Mouse (Mus musculus) CD4-positive, CD25-positive, alpha-beta regulatory T cell, adult 4 months (primary cell): ENCODE measurements around the gene Sec16b. TPM values are rescaled to one million over a fixed set of nuclear protein-coding genes. Genes with fewer than 3 reads are reported as not detected.
A peak's percentile ranks its signal among the peaks of the same experiment; 100 is the strongest.

Source experiments
- ATAC-seq: one replicate; pipeline ENCODE4 v1.8.0; 2017
- polyA plus RNA-seq, 2 experiments: library from polyadenylated mRNA; unstranded; fragments of 100-300 nt; shearing (Covaris generic); gene quantifications; one replicate each; pipeline ENCODE4 v1.2.1; 2017

Gene Sec16b
- polyA plus RNA-seq, result 1 to 10 TPM; 1.2 to 1.6 TPM

GRCm38 (mm10) chr1:157506522-157506921 lies at the start of gene Sec16b:
TSS of gene Sec16b (plus strand) at chr1:157506728.
- ATAC-seq, result no peak

GRCm38 (mm10) chr1:157457789-157458188 lies 48.7 kb upstream of the Sec16b start:
- peak; percentile 20 for ATAC-seq

- ATAC-seq, result peak; percentile 83
These were observed 47.9 kb upstream of the Sec16b start, which contains the start of gene Cryzl2 for GRCm38 (mm10) chr1:157458421-157459208. TSS of gene Cryzl2 (plus strand) at chr1:157458577.

- ATAC-seq, result no peak
These were observed 46.6 kb upstream of the Sec16b start for GRCm38 (mm10) chr1:157459904-157460303.

- no peak for ATAC-seq
These were observed 45.3 kb upstream of the Sec16b start for GRCm38 (mm10) chr1:157461276-157461675.

DNA sequence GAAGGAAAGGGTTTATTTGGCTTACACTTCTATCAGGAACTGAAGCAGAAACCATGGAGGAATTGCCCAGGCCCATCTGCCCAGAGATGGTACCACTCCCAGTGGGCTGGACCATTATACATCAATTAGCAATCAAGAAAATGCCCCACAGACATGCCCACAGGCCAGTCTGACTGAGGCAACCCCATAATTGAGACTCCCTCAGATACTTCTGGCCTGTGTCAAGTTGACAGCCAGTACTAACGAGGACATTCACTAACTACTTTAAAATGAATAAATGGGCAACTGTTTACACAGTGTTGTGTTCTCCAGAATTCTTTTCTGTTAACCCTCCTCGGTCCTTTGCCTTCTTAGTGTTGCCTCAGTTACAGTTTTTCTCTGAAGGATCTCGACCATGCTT lies 44.2 kb upstream of the Sec16b start:
- no peak for ATAC-seq

- ATAC-seq, result no peak
These were observed 41.3 kb upstream of the Sec16b start for GRCm38 (mm10) chr1:157465194-157465593.

DNA sequence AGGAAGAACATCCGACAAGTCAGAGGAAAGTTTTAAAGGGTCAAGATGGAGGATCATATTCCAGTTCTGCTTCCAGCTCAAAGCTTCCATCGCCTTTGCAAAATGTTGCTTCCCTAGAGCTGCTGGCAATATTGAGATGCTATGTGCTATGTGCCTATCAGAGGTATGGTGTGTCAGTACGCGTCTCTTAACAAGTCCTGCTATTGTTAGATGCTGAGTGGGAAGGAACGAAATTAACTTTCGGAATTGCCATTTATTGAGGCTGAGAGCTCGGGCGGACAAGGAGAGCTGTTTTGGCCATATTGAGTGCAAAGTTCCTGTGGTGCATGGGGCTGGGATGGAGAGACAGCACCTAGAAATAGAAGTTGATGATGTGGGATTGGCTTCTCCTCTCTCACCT lies 38.7 kb upstream of the Sec16b start:
- no peak for ATAC-seq

DNA sequence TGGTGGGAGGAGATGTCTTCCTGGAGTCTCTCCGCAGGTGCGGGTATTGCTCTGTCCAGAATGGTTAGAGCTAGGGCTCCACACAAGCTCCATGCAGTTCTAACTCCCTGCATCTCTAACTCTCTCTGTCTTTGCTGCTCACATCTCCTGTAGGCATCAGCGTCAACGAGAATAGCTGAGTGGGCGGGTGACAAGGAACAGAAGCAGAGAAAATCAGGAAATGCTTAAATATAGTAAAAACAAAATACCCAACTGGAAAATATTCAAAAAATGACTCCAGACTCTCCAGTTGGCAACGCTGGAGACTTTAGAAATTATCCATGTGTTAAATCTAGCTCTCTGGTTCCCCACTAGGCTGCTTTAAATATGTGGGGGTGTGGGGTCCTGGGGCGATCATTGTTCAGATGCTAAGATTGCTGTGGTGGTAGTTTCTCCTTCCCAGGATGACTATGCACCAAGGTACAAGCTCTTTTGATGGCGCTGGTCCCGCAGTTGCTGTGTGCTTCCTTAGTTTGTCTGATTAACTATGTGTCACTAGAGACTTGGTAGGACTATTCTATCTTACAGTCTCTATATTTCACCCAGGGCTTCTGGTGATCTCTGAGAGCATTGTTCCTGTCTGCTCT lies 35.7 kb upstream of the Sec16b start:
- no peak for ATAC-seq

DNA sequence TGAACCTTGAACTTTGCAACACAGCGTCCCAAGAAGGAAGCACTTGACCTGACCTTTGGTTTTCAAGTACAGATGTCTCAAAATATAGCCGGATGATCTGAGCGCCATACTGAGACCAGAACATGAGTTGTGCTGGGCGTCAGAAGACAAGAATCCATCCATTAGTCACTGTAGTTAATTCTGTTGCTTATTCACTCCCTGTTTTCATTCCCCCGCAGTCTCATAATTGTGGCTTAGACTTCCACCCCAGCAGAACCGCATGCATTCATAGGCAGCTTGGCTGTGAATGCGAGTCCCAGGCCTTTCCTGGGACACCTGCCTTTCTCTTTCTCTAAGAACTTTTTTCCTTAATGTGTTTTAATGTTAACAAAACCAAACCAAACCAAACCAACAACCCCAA lies 33.8 kb upstream of the Sec16b start:
- no peak for ATAC-seq

GRCm38 (mm10) chr1:157474865-157475264 lies 31.7 kb upstream of the Sec16b start:
- ATAC-seq, result no peak

DNA sequence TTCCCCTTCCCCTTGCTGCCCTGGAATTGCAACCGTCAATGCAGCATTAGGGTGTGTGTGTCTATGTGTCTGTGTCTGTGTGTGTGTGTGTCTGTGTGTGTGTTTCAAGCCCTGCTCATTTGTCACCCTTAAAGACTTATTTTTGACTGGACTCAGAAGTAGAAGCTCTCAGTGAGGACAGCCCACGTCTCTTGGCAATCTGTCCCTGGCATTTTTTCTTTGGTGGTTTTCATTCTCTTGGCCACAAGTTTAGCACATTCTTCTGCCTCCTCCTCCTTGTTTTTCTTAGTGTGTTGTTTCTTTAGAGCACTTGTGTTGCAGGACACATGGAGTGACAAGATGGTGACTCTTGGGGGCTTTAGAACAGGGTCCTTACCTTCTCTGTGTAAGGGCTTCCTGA lies 30.3 kb upstream of the Sec16b start:
- no peak for ATAC-seq

GRCm38 (mm10) chr1:157480090-157480489 lies 26.4 kb upstream of the Sec16b start:
- no peak for ATAC-seq

- ATAC-seq, result no peak
These were observed 25.6 kb upstream of the Sec16b start for GRCm38 (mm10) chr1:157480901-157481300.

DNA sequence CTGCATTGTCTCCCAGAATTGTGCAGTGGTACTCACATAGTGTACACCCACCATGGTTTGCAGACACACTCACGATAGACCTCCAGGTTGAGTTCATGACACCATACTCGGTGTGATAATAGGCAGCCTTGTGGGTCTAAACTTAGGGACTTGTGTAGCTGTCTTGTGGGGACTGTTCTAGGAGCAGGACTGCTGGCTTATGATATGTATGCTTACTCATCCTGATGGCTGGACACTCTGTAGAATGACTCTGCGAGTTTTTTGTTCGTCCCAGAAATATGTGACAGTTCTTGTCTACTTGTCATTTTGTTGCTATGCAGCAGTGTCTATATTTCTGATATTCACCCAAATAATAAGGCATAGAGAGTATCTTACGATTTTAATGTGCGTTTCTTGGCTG lies 24.9 kb upstream of the Sec16b start:
- no peak for ATAC-seq

DNA sequence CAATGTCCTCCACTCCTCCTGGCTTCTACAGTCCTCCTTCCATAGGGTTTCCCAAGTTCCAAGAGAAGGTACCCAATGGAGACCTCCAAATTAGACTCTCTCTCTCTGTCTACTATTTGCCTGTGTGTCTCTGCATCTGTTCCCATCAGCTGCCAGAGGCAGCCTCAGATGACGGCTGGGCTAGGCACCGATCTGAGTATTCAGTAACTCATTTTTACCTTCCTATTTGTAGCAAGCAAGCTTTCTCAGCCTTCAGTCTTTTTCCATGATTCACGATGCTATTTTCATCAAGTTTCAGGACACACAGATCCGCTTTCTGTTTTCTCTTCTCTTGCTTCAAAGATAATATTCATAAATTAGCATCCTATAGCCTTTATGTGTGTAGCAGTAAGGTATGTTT lies 22.4 kb upstream of the Sec16b start:
- ATAC-seq, result no peak

GRCm38 (mm10) chr1:157500657-157501056 lies 5.9 kb upstream of the Sec16b start:
- ATAC-seq, result no peak

DNA sequence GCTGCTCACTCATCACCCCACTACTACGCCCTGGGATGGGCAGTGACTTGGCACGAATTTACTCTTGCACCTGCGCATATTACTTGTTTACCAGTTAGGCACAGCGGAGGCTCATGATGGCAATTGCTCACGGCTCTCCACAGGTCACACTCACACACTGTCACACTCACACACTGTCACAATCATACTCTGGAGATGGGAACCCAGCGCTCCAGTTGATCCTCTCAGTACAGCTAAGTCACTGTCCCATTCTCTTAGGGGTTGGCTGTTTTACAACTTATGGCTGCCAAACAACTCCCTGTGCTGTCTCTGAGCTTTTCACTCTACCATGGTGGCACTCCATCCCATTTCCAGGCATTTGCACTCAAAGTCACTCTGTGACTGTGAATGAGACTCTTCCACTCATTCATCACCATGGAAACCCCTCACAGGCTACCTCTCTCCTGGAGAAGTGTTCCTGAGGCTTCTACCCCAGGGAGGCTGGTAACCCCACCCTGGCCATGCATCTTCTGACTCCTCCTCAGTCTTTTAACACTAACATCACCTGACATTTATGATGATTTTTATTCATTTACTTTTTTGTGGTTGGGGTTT lies 5.1 kb upstream of the Sec16b start:
- ATAC-seq, result no peak

DNA sequence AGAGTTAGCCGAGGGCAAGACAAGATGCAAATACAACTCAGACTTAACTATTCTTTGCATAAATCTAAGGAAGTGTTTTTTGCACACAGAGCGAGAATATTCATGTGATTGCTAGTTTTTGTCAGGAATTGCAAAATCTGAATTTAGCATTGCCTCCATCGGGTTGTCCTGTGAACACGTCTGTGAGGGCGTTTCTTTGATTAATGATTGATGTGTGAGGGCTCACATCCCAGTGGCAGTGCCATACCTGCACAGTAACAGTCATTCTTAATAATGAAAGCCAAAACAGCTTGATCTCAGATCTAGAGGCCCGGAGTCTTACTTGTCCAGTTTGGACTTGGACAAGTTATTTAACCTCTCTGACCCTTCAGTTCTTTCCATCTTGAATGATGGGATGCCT lies 3.5 kb upstream of the Sec16b start:
- ATAC-seq, result no peak

- no peak for ATAC-seq
These were observed 567 bp downstream of the Sec16b start for GRCm38 (mm10) chr1:157506995-157507595.

GRCm38 (mm10) chr1:157507814-157508213 lies 1.3 kb downstream of the Sec16b start:
- ATAC-seq, result no peak

GRCm38 (mm10) chr1:157512690-157513448 lies 6.3 kb downstream of the Sec16b start:
- ATAC-seq, result no peak

DNA sequence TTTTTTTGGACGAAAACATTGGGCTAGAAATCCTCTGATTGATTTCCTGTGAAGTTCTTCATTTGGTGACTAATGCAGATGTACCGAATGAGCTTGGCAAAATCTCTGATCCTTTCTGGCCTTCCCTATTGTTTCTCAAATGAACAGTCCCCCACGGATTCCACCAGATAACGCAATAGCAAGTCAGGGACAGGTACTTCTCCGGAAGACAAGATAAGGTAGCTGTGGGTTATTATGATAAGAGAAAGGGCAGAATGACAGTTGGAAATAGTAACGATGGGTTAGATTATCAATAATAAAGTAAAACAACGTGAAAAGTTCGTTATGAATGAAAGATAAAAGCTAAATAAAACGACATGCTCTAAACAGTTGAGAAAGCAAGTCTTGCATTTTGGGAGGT lies 7.0 kb downstream of the Sec16b start:
- ATAC-seq, result no peak
